ENCODE assay signal across 8 mouse cellular contexts in genomic region chr2:25863337-25864131, GRCm38 (mm10). TPM values are rescaled to one million over a fixed set of nuclear protein-coding genes. Genes with fewer than 3 reads are reported as not detected.
DNase-seq lines count a peak whose midpoint lies in the region; ATAC-seq lines count a peak whose summit lies in the region.

Gene Kcnt1, plus strand, starts transcription at chr2:25863734.

- H3K9me3 ChIP-seq in forebrain, embryonic 11.5 days (ENCODE audit: control insufficient read depth, low read length) = no peaks in the 10 kb centered on the region
- H3K9me3 ChIP-seq in intestine, embryonic 15.5 days = no peaks in the 10 kb centered on the region
- no peaks in the 10 kb centered on the region for H3K9me3 ChIP-seq in limb, embryonic 11.5 days (ENCODE audit: control insufficient read depth, low read length)
- H3K9me3 ChIP-seq in midbrain, embryonic 15.5 days = no peaks in the 10 kb centered on the region

- peak within 1 kb of the TSS; percentile 99 for H3K4me2 ChIP-seq in forebrain, embryonic 11.5 days (ENCODE audit: low read depth, low read length, severe bottlenecking)
- H3K4me2 ChIP-seq in intestine, embryonic 15.5 days (replicated peaks) = peak within 1 kb of the TSS; percentile 97
- H3K4me2 ChIP-seq in limb, embryonic 11.5 days (ENCODE audit: low read depth, severe bottlenecking) = peak within 1 kb of the TSS; percentile 81
- H3K4me2 ChIP-seq in midbrain, embryonic 15.5 days = peak within 1 kb of the TSS; percentile 90

- H3K27ac ChIP-seq in forebrain, embryonic 11.5 days (ENCODE audit: low read depth, low read length) = no peak within 1 kb of the TSS
- no peak within 1 kb of the TSS for H3K27ac ChIP-seq in intestine, embryonic 15.5 days
- no peak within 1 kb of the TSS for H3K27ac ChIP-seq in limb, embryonic 11.5 days (replicated peaks; ENCODE audit: low read depth, low read length)
- no peak within 1 kb of the TSS for H3K27ac ChIP-seq in midbrain, embryonic 15.5 days

- no peak for ATAC-seq in cerebellum, adult (ENCODE audit: insufficient number of reproducible peaks, low FRiP score, low TSS enrichment)
- peak; percentile 33; the same call in 1 of the 2 replicates for ATAC-seq in forebrain, embryonic 11.5 days (replicated peaks; ENCODE audit: low FRiP score)
- peak; percentile 53; the same call in 1 of the 2 replicates for ATAC-seq in intestine, embryonic 15.5 days
- no peak for ATAC-seq in limb, embryonic 11.5 days (ENCODE audit: insufficient number of reproducible peaks, low FRiP score, low TSS enrichment, low read depth)
- peak; percentile 40 for ATAC-seq in midbrain, embryonic 15.5 days (replicated peaks)

- peak; percentile 63 for DNase-seq in cerebellum, adult 11 months
- DNase-seq in adrenal gland, postnatal 25 days = peak; percentile 62
- peak; percentile 76 for DNase-seq in forebrain, embryonic 11.5 days (ENCODE audit: low spot score)
- peak; percentile 76 for DNase-seq in limb, embryonic 11.5 days (ENCODE audit: low spot score)
- DNase-seq in yolk sac, embryonic 10.5 days (ENCODE audit: low spot score) = peak; percentile 70

- no peaks in the 10 kb centered on the region for H3K36me3 ChIP-seq in forebrain, embryonic 11.5 days (ENCODE audit: control insufficient read depth, insufficient read depth, low read length)
- no peaks in the 10 kb centered on the region for H3K36me3 ChIP-seq in intestine, embryonic 15.5 days
- no peaks in the 10 kb centered on the region for H3K36me3 ChIP-seq in limb, embryonic 11.5 days (ENCODE audit: control insufficient read depth, insufficient read depth, low read length)
- H3K36me3 ChIP-seq in midbrain, embryonic 15.5 days (replicated peaks) = no peaks in the 10 kb centered on the region

- peaks cover 15% of the 10 kb centered on the region for H3K27me3 ChIP-seq in forebrain, embryonic 11.5 days (ENCODE audit: control insufficient read depth, insufficient read depth, low read length)
- H3K27me3 ChIP-seq in intestine, embryonic 15.5 days (replicated peaks) = peaks cover 23% of the 10 kb centered on the region
- peaks cover 27% of the 10 kb centered on the region for H3K27me3 ChIP-seq in limb, embryonic 11.5 days (ENCODE audit: control insufficient read depth, insufficient read depth, low read length)
- peaks cover 13% of the 10 kb centered on the region for H3K27me3 ChIP-seq in midbrain, embryonic 15.5 days (replicated peaks)

- H3K9ac ChIP-seq in forebrain, embryonic 11.5 days (ENCODE audit: low read length) = peak within 1 kb of the TSS; percentile 52
- H3K9ac ChIP-seq in intestine, embryonic 15.5 days = no peak within 1 kb of the TSS
- H3K9ac ChIP-seq in limb, embryonic 11.5 days (ENCODE audit: low read length) = 0 out of 2 replicates have a peak within 1 kb of the TSS, but pooled peaks have one; percentile 9
- H3K9ac ChIP-seq in midbrain, embryonic 15.5 days = peak within 1 kb of the TSS; percentile 31; the same call in 1 of the 2 replicates

- peak within 1 kb of the TSS; percentile 48 for H3K4me3 ChIP-seq in forebrain, embryonic 11.5 days (ENCODE audit: low read depth, low read length)
- H3K4me3 ChIP-seq in intestine, embryonic 15.5 days (replicated peaks) = peak within 1 kb of the TSS; percentile 48
- peak within 1 kb of the TSS; percentile 33 for H3K4me3 ChIP-seq in limb, embryonic 11.5 days (ENCODE audit: low read depth, low read length)
- peak within 1 kb of the TSS; percentile 51 for H3K4me3 ChIP-seq in midbrain, embryonic 15.5 days

- H3K4me1 ChIP-seq in forebrain, embryonic 11.5 days (replicated peaks; ENCODE audit: control insufficient read depth, insufficient read depth, low read length) = peaks cover 7% of the 10 kb centered on the region; the same call in 1 of the 2 replicates
- peaks cover 13% of the 10 kb centered on the region for H3K4me1 ChIP-seq in intestine, embryonic 15.5 days (replicated peaks)
- H3K4me1 ChIP-seq in limb, embryonic 11.5 days (ENCODE audit: control insufficient read depth, insufficient read depth, low read length) = 0 out of 2 replicates have a peak, but pooled peaks cover 2% of the 10 kb centered on the region
- peaks cover 16% of the 10 kb centered on the region for H3K4me1 ChIP-seq in midbrain, embryonic 15.5 days

- under 1% methylated on average over 34 of the region's 53 CpGs for WGBS in forebrain, embryonic 11.5 days
- WGBS in intestine, embryonic 15.5 days = under 1% methylated on average over 52 of the region's 53 CpGs
- WGBS in limb, embryonic 11.5 days = under 1% methylated on average over 37 of the region's 53 CpGs
- WGBS in midbrain, embryonic 15.5 days = 1% methylated on average over 42 of the region's 53 CpGs

RNA-seq across cellular contexts. Expression of gene Kcnt1, which starts in this region (rescaled TPM):
- 2.7 and 5.2 TPM in 2 replicates for total RNA-seq in adrenal gland, postnatal 25 days (2021)
- 0.53 and 1.0 TPM in 2 replicates for polyA plus RNA-seq in forebrain, embryonic 11.5 days (2014; fragmentation: Nextera tagmentation; extraction: Ambion mirVana)
- polyA plus RNA-seq in intestine, embryonic 15.5 days (2015; fragmentation: Nextera tagmentation; extraction: Ambion mirVana) = 0.53 and 0.67 TPM in 2 replicates
- 0.13 and 0.24 TPM in 2 replicates for polyA plus RNA-seq in limb, embryonic 11.5 days (2014; fragmentation: Nextera tagmentation; extraction: Ambion mirVana)
- polyA plus RNA-seq in midbrain, embryonic 15.5 days (2015; fragmentation: Nextera tagmentation; extraction: Ambion mirVana) = 14.4 and 20.7 TPM in 2 replicates

Comparison
In these comparisons a context has a peak if more than half of its experiments do, and no peak if none do; other contexts are left out.
1. Peak in ATAC-seq, H3K4me3 ChIP-seq and H3K4me2 ChIP-seq in intestine, embryonic 15.5 days; RNA of the gene not detected or under 1 TPM.
2. Peak in DNase-seq, H3K4me3 ChIP-seq, H3K9ac ChIP-seq and H3K4me2 ChIP-seq in limb, embryonic 11.5 days; RNA of the gene not detected or under 1 TPM.
3. ATAC-seq: peak in forebrain, embryonic 11.5 days (single experiment) and midbrain, embryonic 15.5 days (single experiment); none in cerebellum, adult (single experiment) and limb, embryonic 11.5 days (single experiment).
4. Peak in every context shown above with its lines, with median percentiles within 50 percentile points of each other: DNase-seq, H3K4me2 ChIP-seq and H3K4me3 ChIP-seq.